Mouse (Mus musculus) left cerebral cortex, adult 9 months (tissue): ENCODE results near the gene Hist1h4f.
"Not testable (repeated sequence)": the region's sequence is repeated elsewhere in the genome, so short reads cannot be mapped to it uniquely, and the experiment has no call there.

Source experiments
- DNase-seq, 2 experiments: peaks; one replicate each; pipeline ENCODE4 v3.0.0; 2022; ENCODE audit warnings: low spot score in 2 of 2

Gene Hist1h4f

GRCm38 (mm10) chr13:23576351-23576881, 25.0 kb upstream of the Hist1h4f start:
- DNase-seq: no peak

- DNase-seq: not testable (repeated sequence)
Observed at GRCm38 (mm10) chr13:23575864-23576313, 24.4 kb upstream of the Hist1h4f start.

GRCm38 (mm10) chr13:23575271-23575851, 23.9 kb upstream of the Hist1h4f start, which contains the start of gene Hist1h3d:
Gene Hist1h3d, plus strand, starts transcription at chr13:23575763.
- DNase-seq: peak; percentile 69 to 83

- DNase-seq: not testable (repeated sequence)
Observed at GRCm38 (mm10) chr13:23574546-23575170, 23.2 kb upstream of the Hist1h4f start.

GRCm38 (mm10) chr13:23573898-23574524, 22.6 kb upstream of the Hist1h4f start, which contains the start of the genes Hist1h2bf and Hist1h2ad:
Gene Hist1h2bf, minus strand, starts transcription at chr13:23574196.
Gene Hist1h2ad, plus strand, starts transcription at chr13:23574381.
- peak; percentile 96 to 97 for DNase-seq

GRCm38 (mm10) chr13:23573034-23573897, 21.8 kb upstream of the Hist1h4f start:
- DNase-seq: not testable (repeated sequence)

GRCm38 (mm10) chr13:23572218-23573033, 21.0 kb upstream of the Hist1h4f start:
- DNase-seq: no peak

- DNase-seq: not testable (repeated sequence)
Observed at GRCm38 (mm10) chr13:23571504-23572217, 20.2 kb upstream of the Hist1h4f start.

GRCm38 (mm10) chr13:23571022-23571503, 19.6 kb upstream of the Hist1h4f start, which contains the start of the genes Hist1h2ae and Hist1h2bg:
Gene Hist1h2ae, minus strand, starts transcription at chr13:23571220.
Gene Hist1h2bg, plus strand, starts transcription at chr13:23571396.
- DNase-seq: peak; percentile 86 to 94

- DNase-seq: not testable (repeated sequence)
Observed at GRCm38 (mm10) chr13:23570261-23571021, 19.0 kb upstream of the Hist1h4f start.

- no peak for DNase-seq
Observed at GRCm38 (mm10) chr13:23564482-23564881, 13.0 kb upstream of the Hist1h4f start.

GRCm38 (mm10) chr13:23562699-23563462, 11.4 kb upstream of the Hist1h4f start:
- peak in 1 of 2 experiments; percentile 49 for DNase-seq

- peak; percentile 95 to 97 for DNase-seq
Observed at GRCm38 (mm10) chr13:23561883-23562659, 10.6 kb upstream of the Hist1h4f start, which contains the start of gene Hist1h3e. Gene Hist1h3e, minus strand, starts transcription at chr13:23562369.

- DNase-seq: not testable (repeated sequence)
Observed at GRCm38 (mm10) chr13:23561531-23561882, 10.1 kb upstream of the Hist1h4f start.

- not testable (repeated sequence) for DNase-seq
Observed at GRCm38 (mm10) chr13:23560699-23561098, 9.3 kb upstream of the Hist1h4f start.

- no peak for DNase-seq
Observed at GRCm38 (mm10) chr13:23556906-23557305, 5.5 kb upstream of the Hist1h4f start.

- peak; percentile 80 to 81 for DNase-seq
Observed at GRCm38 (mm10) chr13:23555839-23556416, 4.5 kb upstream of the Hist1h4f start.
